Mouse (Mus musculus) bone marrow macrophage, adult 2 months (primary cell): ENCODE data around the gene Plekhm3.

Experiments
- CTCF ChIP-seq: IDR thresholded peaks from 2 replicates; pipeline ENCODE4 v1.5.1; 2012; ENCODE audit warnings: low read depth, mild to moderate bottlenecking, low read length, moderate library complexity
- POLR2A ChIP-seq: IDR thresholded peaks from 2 replicates; pipeline ENCODE4 v1.6.1; 2012; ENCODE audit warnings: mild to moderate bottlenecking, low read depth, low read length, borderline replicate concordance

GRCm38 (mm10) chr1:64770169-64770568 is 186.5 kb downstream of the Plekhm3 start:
- no peak for TF ChIP-seq POLR2A
- TF ChIP-seq CTCF = no peak
